Mouse (Mus musculus): ENCODE results near the gene Fam193a.

GRCm38 (mm10) chr5:34336097-34336774 is 33.5 kb upstream of the Fam193a start, which contains the start of gene Rnf4:
- TF ChIP-seq CTCF (IDR thresholded peaks at IDR 0.05; ENCODE audit: borderline replicate concordance, insufficient read depth, low read length) (no peak), POLR2A (IDR thresholded peaks at IDR 0.05; ENCODE audit: low read depth, low read length) (peak; percentile 98)

Measured in embryonic fibroblast, embryonic 13.5 days (primary cell).